Mouse (Mus musculus): ENCODE measurements around the gene Nup107.
"Not testable (repeated sequence)": the region's sequence is repeated elsewhere in the genome, so short reads cannot be mapped to it uniquely, and the experiment has no call there.

Nup107 gene

DNA sequence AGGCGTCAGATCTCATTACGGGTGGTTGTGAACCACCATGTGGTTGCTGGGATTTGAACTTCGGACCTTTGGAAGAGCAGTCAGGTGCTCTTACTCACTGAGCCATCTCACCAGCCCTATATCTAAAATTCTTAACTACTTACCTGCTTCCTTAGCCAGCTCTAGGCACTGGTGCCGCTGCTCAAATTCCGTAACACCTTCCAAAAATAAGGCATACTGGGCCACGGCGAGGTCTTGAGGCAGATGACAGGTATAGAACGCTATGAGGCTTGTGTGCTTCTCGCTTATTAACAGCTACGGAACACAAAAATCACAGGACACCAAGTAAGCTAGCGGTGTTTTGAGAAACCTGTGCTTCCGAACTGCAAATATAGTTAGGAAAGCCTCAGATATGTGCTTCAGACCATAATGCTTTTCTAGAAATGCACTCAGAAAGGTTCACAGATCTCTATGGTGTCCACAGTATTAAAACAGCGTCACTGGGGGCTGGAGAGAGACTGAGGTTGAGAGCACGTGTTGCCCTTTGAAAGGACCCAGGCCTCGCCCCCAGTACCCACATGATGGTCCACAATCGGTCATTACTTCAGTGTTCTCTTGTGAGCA lies 28.8 kb downstream of the Nup107 start:
- no peak for DNase-seq (ENCODE audit: low spot score in 2 of 2)

DNA sequence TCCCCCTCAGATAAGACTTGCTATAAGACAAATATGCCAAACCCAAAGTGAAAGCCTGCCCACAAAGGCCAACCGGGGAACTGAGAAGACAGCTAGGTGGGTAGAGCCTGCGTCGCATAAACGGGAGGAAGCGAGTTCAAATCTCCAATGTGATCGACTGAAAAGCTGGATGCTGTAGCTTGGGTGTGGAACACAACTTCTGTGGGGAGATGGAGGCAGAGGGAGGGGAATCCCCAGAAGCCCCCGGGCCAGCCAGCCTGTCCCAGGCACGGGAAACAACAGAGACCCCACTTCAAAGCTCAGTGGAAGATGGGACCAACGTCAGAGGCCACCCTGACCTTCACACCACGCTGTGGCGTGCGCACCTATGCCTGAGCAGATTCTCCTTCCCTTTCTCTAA lies 29.5 kb downstream of the Nup107 start:
- DNase-seq (ENCODE audit: low spot score in 2 of 2), result no peak

DNA sequence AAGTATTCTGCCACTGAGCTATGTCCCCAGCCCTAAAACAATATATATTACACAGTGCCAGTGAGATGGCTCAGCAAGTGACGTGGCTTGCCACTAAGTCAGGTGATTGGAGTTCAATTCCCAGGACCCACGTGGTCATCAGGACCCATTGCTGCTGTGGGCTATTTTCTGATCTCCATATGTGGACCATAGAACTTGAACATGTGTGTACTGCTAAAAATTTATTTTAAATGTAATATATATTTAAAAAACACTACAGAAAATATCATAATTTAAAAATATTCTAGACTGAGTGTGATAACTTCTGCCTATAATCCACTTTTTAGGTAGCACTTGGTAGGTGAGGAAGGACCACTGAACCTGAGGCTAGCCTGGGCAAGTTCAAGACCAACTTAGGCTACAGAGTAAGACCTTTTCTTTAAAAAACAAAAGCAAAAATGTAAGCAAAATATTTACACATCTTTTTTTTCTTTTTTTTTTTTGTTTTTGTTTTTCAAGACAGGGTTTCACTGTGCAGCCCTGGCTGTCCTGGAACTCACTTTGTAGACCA lies 30.1 kb downstream of the Nup107 start:
- no peak for DNase-seq (ENCODE audit: low spot score in 2 of 2)

DNA sequence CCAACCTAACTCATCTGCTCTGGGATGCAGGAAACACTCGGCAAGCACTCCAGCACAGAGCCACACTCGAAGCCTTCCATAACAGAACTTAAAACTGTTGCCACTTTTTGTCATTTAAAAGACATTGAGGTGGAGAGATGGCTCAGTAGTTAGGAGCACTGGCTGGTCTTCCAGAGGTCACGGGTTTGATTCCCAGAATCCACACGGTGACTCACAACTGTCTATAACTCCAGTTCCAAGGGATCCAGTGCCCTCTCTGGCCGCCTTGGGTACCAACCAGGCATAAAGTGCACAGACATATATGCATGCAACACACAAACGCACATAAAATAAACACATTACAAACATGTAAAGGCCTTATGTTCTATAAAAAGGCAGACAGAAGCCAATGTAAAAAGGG lies 31.0 kb downstream of the Nup107 start:
- DNase-seq (ENCODE audit: low spot score in 2 of 2), result no peak

DNA sequence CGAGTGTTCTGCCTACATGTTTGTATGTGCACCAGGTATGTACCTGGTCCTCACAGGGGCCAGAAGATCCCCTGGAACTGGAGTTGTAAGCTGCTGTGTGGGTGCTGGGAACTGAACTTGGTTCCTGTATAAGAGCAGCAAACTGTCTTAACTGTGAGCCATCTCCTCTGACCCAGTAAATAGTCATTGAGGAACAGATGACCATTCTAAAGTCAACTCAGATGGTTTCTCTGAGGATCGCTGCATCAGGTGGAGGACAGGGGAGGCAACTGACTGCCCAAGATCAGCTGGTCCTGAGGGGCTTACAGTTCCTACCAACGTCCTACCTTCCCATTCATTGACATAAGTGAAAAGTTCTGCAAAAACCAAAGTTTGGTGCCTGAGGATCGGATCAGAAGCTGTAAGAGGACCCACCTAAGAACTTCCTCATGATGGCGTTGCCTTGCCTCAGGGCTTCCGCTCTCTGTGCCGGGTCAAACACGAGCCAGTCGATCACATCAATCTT lies 31.6 kb downstream of the Nup107 start:
- no peak for DNase-seq (ENCODE audit: low spot score in 2 of 2)

DNA sequence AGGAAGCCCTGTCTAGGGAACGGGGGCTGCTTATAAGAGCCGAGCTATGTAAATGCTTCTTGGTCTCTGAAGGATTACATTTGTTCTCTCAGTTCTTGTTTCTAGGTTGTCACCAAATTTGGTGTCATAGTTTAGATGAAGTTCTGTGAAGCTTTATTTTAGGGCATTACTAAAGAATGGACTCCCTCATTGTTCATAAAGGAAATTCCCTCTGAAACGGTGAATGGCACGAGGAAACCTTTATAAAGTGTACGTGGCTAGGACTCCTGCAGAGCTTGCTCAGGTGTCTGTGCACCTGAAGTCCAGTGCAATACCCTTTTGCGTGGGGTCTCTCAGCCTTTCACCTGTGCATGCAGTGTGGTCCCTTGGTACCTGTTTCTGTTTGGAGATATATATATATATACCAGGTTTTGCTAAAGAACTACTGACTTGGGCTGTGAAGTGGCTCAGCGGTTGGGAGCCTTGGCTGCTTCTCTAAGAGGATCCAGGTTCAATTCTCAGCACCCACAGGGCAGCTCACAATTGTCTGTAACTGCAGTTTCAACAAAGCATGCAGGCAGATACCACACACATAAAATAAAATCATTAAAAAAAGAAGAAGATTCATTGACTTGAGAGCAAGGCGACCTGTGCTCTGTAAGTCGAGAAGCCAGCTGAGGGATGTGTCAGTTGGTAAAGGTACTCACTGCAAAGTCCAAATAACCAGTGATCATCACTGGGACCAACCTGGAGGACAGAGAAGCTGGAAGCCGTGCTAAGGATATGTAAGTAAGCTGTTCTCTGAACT lies 32.5 kb downstream of the Nup107 start:
- DNase-seq (ENCODE audit: low spot score in 2 of 2), result no peak

DNA sequence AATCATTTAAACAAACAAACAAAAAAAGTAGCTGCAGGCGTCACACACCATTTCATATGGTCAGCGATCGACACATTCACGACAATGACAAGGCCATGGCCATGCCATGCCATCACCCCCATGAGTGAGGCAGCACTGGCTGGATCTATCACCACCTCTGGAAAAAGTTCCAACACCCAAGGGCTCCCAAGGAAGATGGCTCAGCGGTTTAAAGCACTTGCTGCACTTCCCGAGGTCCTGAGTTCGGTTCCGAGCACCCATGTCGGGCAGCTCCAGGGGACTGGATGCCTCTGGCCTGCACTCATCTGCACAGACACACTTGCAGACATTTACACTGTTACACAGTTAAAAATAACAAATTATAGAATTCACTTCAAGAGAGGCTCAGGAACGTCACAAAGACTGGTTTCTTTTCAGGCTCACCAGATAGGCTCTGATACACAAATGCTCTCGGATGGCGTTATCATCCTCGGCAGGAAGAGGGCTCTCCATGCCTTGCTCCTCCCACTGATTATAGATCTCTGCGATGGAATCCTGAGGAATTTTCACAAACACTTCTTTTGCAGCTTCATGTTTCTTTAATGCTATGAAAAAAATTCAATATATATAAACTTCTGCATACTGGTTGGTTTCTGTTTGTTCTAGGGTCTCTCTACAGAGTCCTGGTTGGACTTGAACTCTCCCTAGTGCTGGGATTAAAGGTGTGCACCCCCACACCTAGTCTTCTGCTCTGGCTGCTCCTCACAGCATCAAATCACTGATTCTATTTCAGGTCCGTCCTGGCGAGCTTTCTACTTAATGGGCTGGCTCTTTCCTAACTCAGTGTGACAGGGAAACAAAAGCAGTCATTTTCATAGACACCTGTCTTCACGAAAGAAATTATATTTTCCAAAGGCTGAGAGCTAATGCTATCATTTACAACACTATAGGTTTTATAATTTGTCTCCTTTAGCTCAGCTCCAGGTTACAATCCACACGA lies 33.5 kb downstream of the Nup107 start:
- no peak for DNase-seq (ENCODE audit: low spot score in 2 of 2)

DNA sequence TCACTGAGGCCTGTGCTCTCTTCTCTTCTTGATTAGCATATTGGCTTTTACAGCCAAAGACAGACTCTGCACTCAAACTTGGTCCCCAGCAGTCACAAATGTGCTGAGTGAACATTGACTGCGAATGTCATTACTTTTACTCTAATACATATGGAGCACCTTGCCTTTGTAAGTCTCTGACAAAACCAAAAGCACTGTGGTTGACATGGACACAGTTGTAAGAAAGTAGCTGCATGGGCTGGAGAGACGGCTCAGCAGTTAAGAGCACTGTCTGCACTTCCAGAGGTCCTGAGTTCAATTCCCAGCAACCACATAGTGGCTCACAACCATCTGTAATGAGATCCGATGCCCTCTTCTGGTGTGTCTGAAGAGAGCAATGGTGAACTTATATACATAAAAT lies 34.2 kb downstream of the Nup107 start:
- not testable (repeated sequence) for DNase-seq (ENCODE audit: low spot score in 2 of 2)

DNA sequence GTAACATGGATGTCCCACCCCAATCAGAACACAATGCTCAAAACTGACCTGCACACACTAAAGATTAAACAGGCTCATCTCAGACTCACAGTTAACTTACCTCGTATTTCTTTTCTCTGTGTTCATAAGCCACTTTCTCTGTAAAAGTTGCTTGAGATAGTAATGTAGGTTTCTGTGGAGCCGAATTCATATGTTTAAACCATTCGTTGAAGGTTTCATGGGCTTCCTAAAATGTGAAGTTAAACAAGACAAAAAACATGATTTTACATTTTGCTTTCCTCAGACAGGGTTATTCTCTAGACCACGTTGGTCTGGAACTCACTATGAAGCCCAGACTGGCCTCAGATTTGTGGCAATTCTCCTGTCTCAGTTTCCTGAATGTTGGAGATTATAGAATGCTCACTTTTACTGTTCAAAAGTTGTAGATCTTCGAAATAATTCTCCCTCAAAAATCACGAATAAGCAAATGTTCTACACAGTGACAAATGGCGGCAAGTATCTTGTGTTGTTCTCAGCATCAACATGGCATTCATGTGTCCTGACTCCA lies 34.6 kb downstream of the Nup107 start:
- DNase-seq (ENCODE audit: low spot score in 2 of 2), result no peak

DNA sequence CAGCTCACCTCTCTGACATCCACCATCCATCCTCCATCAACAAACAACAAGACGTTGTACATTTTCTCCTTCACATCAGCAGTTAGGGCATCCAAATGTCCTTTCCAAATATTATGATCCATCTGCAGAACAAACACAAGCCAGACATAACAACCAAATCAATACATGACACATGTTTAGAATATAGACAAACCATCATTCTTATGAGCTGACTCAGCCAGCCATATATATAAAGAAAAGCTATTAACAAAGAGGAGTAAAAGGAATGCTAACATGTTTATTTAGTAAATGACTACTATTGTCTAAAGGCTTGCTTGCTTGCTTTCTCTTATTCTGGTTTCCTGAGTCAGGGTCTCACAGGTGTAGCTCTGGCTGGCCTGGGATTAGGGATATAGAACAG lies 35.2 kb downstream of the Nup107 start:
- no peak for DNase-seq (ENCODE audit: low spot score in 2 of 2)

DNA sequence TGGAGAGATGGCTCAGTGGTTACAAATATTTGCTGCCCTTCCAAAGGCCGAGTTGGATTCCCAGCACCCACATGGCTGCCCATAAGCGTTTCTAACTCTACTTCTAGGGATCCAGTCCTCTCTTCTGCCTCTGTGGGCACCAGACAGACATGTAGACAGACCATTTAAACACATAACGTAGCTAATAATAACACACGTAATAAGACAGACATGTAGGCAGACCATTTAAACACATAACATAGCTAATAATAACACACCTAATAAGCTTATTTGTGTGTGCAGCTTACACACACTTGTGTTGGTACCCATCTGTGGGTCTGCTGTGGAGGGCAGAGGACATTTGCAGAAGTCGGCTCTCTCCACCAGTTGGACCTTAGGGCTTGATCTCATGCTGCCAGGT lies 35.7 kb downstream of the Nup107 start:
- DNase-seq (ENCODE audit: low spot score in 2 of 2), result no peak

DNA sequence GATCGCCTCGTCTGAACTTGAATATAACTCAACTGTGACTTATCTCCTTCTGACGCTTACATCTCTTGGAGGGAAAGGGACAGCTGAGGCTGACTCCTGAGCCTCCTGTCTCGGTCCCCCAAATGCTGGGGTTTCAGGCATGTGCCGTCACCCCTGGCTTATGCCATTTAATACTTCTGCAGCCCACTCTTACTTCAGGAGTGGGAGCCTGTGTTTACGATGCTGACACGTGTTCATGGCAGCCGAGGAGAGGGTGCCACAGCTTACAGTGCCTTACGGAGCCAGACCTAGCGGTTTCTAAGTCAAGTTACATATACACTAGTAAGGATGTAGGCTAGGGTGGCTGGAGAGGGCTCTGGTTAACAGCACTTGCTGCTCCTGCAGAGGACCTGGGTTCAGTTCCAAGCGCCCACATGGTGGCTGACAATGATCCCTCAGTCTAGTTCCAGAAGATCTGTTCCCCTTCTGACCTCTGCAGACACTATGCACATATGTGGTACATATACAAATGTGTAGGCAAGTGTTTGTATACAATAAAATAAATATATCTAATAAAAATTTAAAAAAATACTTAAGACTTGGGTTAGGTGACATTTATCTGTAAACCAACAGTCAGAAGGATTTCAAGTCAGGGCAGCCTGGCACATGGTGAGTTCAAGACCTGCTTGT lies 36.6 kb downstream of the Nup107 start:
- no peak for DNase-seq (ENCODE audit: low spot score in 2 of 2)

DNA sequence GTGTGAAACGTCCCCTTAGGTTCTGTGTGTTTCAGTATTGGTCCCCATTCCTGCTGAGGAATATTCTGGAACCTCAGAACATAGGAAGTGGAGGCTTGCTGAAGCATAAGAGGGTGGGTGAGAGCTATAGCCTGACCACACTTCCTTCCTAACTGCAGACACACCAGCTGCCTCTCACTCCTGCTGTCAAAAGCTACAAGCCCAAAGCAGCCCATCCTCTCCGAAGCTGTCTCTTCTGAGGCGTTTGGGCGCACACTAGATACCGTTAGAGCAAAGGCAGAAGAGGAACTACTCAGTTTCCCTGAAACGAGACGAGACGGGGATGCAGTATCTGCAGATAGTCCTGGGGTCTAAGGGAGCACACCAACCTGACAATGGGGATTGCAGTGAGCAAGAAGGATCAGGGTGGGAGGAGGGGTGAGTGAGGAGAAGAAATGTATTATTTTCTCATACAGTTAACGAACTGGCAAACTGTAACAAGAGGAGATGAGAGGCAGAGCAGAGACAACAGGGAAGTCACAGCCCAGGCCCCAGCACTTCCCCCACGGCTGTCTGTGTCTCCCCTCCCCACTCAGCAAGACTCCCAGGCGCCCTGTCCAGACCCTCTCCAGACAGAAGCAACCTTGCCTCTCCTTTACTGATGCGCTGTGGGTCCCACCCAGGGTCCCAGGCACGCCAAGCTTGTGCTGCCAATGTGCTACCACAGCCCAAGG lies 37.3 kb downstream of the Nup107 start:
- DNase-seq (ENCODE audit: low spot score in 2 of 2), result no peak

DNA sequence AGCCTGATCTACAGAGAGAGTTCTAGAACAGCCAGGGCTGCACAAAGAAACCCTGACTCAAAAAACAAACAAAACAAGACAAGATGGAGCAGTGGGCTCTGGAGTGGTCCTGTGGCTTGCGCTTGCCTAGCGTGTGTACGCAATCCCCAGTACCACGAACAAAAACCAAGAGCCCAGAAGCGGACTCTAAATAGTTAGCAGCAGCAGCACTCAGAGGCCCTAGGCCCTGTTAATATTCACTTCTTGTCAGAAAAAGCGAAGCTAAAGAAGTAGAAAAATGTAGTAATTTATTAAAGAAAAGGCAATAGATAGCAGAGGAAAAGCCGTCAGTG lies 37.9 kb downstream of the Nup107 start:
- no peak for DNase-seq (ENCODE audit: low spot score in 2 of 2)

DNA sequence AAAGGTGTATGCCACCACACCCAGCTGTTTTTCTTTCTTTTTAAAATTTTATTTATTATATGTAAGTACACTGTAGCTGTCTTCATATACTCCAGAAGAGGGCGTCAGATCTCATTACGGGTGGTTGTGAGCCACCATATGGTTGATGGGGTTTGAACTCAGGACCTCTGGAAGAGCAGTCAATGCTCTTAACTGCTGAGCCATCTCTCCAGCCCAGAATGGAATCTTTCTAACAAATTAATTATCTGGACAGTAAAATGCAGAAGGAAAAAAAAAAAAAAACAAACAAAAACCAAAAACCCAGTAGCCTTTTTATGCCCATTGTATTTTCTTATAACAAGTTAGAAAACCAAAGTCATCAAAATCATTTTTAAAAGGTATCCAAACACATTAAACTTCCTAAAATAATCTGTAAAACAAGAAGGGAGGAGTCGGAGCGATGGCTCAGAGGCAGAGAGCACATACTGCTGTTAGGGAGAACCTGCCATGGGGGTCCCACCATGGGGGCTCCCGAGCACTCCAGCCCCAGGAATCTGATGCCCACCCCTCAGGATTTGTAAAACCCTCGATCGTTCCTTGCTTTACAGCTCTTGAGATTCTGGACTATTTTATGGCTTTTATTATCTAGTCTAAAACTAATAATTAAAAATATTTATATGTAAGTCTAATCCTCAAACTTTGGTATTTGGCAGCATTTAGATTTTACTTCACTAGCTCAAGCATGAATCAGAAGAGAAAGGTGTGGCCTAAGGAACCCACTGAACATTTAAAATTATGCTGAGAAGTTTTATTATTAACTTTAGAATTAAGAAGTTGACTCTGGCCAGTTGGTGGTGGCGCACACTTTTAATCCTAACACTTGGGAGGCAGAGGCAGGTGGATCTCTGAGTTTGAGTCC lies 38.5 kb downstream of the Nup107 start:
- DNase-seq (ENCODE audit: low spot score in 2 of 2), result no peak

DNA sequence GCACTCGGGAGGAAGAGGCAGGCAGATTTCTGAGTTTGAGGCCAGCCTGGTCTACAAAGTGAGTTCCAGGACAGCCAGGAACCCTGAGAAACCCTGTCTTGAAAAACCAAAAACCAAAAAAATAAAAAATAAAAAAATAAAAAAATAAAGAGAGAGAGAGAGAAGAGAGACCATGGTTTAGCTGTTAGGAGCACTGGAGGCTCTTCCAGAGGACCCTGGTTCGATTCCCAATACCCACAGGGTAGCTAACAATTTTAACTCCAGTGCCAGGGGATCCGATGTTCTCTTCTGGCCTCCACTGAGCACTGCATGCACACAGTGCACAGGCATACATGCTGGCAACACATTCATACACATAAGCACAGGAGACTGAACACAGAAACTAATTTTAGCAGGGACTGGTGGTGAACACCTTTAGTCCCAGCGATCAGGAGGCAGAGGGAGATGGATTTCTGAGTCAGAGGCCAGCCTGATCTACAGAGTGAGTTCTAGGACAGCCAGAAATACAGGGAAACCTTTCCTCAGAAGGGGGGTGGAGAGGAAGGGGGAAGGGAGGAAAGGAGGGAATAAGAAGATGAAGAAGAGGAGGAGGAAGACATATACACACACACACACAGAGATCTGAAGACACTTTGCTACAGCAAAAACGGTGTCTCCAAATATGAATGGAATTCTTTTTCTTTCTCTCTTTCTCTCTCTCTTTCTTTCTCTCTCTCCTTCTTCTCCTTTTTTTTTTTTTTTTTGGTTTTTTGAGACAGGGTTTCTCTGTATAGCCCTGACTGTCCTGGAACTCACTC lies 39.5 kb downstream of the Nup107 start:
- no peak for DNase-seq (ENCODE audit: low spot score in 2 of 2)

DNA sequence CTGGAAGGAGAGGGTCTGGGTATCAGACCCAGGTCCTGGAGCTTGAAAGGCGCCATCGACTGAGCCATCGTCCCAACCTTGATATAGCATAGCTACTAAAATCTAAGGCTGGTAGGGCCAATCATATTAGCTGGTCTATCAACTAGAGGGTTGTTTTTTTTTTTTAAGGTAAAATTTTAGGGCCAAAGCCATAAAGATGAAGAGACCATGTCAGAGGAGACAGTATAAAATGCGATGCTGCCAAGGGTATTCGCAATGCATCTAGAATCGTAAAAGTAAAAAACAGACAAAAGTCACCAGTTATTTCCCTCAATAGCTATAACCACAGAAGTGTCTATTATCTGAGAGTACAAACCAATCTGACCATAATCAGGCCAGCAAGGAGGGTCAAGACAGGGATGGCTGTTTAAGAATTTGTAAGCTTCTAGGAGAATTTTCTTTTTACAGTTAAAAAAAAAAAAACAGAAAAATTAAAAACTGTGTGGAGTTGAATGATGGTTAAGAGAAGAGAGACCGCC lies 40.1 kb downstream of the Nup107 start:
- no peak for DNase-seq (ENCODE audit: low spot score in 2 of 2)

DNA sequence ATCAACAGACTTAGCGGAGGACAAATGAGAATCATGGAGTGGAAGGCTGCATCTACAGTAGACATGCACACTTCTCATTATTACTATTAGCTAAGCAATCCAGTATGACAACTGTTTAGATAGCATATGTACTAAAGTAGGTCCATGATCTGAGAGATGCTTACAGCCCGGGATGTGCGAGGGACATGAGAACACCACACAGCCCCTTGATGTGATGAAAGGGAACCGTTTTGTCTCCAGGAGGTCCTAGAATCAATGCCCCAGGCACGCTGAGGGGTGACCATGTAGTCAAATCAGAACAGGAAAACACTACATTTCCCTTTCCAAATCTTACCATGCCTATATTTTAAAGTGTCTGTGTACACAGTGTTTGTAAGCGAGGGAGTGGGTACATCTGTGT lies 40.8 kb downstream of the Nup107 start:
- no peak for DNase-seq (ENCODE audit: low spot score in 2 of 2)

DNA sequence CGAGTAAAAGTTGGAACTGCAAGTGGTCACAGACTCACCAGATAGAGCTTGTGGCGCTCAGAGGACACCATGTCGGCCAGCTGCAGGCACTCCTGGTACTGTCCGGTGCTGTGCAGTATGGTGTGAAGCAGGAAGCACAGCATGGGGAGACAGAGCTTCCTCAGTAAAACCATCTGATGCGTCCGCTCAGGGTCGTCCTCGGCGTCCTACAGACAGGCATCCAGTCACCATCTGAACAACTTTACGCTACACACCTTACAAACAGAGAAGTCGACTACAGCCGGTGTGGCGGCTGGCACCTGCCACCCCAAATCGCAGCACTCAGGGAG lies 41.3 kb downstream of the Nup107 start:
- no peak for DNase-seq (ENCODE audit: low spot score in 2 of 2)

Data from right cerebral cortex, postnatal 36 days (tissue).